ENCODE assay signal across 8 mouse cellular contexts in genomic region chr10:40141864-40142523, GRCm38 (mm10). TPM values are rescaled to one million over a fixed set of nuclear protein-coding genes. Genes with fewer than 3 reads are reported as not detected.
DNase-seq lines count a peak whose midpoint lies in the region; ATAC-seq and TF ChIP-seq lines count a peak whose summit lies in the region.

Gene Slc16a10 (minus strand): TSS chr10:40142258.

- intact Hi-C loops in heart, postnatal 36 days (cut with DNase I), result loop anchor here (5.0 kb wide), 2 partner anchors 70 to 75 kb away; no protein-coding TSS in a partner anchor

- peak; percentile 99 for DNase-seq in MEL (ENCODE audit: low read depth, low spot score)
- peak; percentile 97 for DNase-seq in cerebellum, adult 2 months
- DNase-seq in forebrain, postnatal 0 days, result peak; percentile 89
- DNase-seq in heart, postnatal 36 days, result peak; percentile 91
- peak; percentile 90 to 94 for DNase-seq in layer of hippocampus, adult 18-20 months (ENCODE audit: low spot score in 2 of 2)
- peak; percentile 94 to 95 for DNase-seq in lung, adult 18-20 months

- peaks cover 26% of the 10 kb centered on the region for H3K79me2 ChIP-seq in MEL (ENCODE audit: control insufficient read depth, insufficient read depth, low read length, poor library complexity)

- H3K36me3 ChIP-seq in MEL (ENCODE audit: control insufficient read depth in 1 of 2, insufficient read depth in 2 of 2, low read length in 2 of 2), result peaks cover 0 to 41% of the 10 kb centered on the region in 2 experiments; a peak in 2 of 4 replicates
- H3K36me3 ChIP-seq in forebrain, postnatal 0 days (ENCODE audit: insufficient read depth), result no peaks in the 10 kb centered on the region
- no peaks in the 10 kb centered on the region for H3K36me3 ChIP-seq in neural tube, embryonic 14.5 days (ENCODE audit: control insufficient read depth, insufficient read depth, low read length)
- H3K36me3 ChIP-seq in testis, adult 2 months (ENCODE audit: control insufficient read depth, insufficient read depth, low read length), result no peaks in the 10 kb centered on the region

- peak; percentile 51 to 88 for TF ChIP-seq POLR2A in MEL (IDR thresholded peaks at IDR 0.05; ENCODE audit: control insufficient read depth in 1 of 2, insufficient read depth in 1 of 2, low read depth in 1 of 2, low read length in 2 of 2, poor library complexity in 1 of 2)
- peak; percentile 75 for TF ChIP-seq POLR2A in cerebellum, adult 2 months (IDR thresholded peaks at IDR 0.05; ENCODE audit: borderline replicate concordance, insufficient read depth, low read length)
- peak; percentile 77 for TF ChIP-seq POLR2A in testis, adult 2 months (IDR thresholded peaks at IDR 0.05; ENCODE audit: control insufficient read depth, low read depth, low read length)

- peak within 1 kb of the TSS; percentile 62 to 87 for H3K4me3 ChIP-seq in MEL (ENCODE audit: control insufficient read depth in 1 of 2, insufficient read depth in 1 of 2, low read depth in 2 of 2, low read length in 2 of 2)
- peak within 1 kb of the TSS; percentile 82 for H3K4me3 ChIP-seq in cerebellum, adult 2 months (replicated peaks; ENCODE audit: insufficient read depth, low read depth, low read length)
- H3K4me3 ChIP-seq in forebrain, postnatal 0 days (ENCODE audit: low read depth, low read length), result peak within 1 kb of the TSS; percentile 62
- peak within 1 kb of the TSS; percentile 70 for H3K4me3 ChIP-seq in neural tube, embryonic 14.5 days (ENCODE audit: low read depth, low read length)
- peak within 1 kb of the TSS; percentile 87 for H3K4me3 ChIP-seq in testis, adult 2 months (ENCODE audit: control insufficient read depth, low read depth, low read length)

- H3K9ac ChIP-seq in MEL (ENCODE audit: control insufficient read depth, low read depth, low read length, poor library complexity, severe bottlenecking), result peak within 1 kb of the TSS; percentile 78
- H3K9ac ChIP-seq in forebrain, postnatal 0 days, result peak within 1 kb of the TSS; percentile 64
- peak within 1 kb of the TSS; percentile 65 for H3K9ac ChIP-seq in neural tube, embryonic 14.5 days (replicated peaks; ENCODE audit: low read depth, low read length)

- TF ChIP-seq CTCF in MEL (IDR thresholded peaks at IDR 0.05 in 2 of 3, conservative IDR thresholded peaks at IDR 0.05 in 1 of 3; ENCODE audit: control insufficient read depth in 1 of 3, insufficient read depth in 1 of 3, low read depth in 2 of 3, low read length in 3 of 3, poor library complexity in 1 of 3, severe bottlenecking in 1 of 3), result no peak
- no peak for TF ChIP-seq CTCF in cerebellum, adult 2 months (IDR thresholded peaks at IDR 0.05; ENCODE audit: borderline replicate concordance, insufficient read depth, low read depth, low read length)
- peak; percentile 24 for TF ChIP-seq CTCF in forebrain, postnatal 0 days (IDR thresholded peaks at IDR 0.05; ENCODE audit: low read depth)
- no peak for TF ChIP-seq CTCF in testis, adult 2 months (IDR thresholded peaks at IDR 0.05; ENCODE audit: control insufficient read depth, insufficient read depth, insufficient replicate concordance, low read depth, low read length)

- H3K9me3 ChIP-seq in MEL (replicated peaks; ENCODE audit: insufficient read depth, low read length), result no peaks in the 10 kb centered on the region
- no peaks in the 10 kb centered on the region for H3K9me3 ChIP-seq in forebrain, postnatal 0 days (ENCODE audit: low read length)
- H3K9me3 ChIP-seq in neural tube, embryonic 14.5 days (ENCODE audit: control insufficient read depth, low read length), result no peaks in the 10 kb centered on the region

- peaks cover 17 to 26% of the 10 kb centered on the region in 2 experiments for H3K4me1 ChIP-seq in MEL (ENCODE audit: control insufficient read depth in 1 of 2, insufficient read depth in 2 of 2, low read length in 2 of 2)
- H3K4me1 ChIP-seq in cerebellum, adult 2 months (ENCODE audit: control insufficient read depth, insufficient read depth, low read length), result no peaks in the 10 kb centered on the region
- no peaks in the 10 kb centered on the region for H3K4me1 ChIP-seq in forebrain, postnatal 0 days (ENCODE audit: insufficient read depth)
- no peaks in the 10 kb centered on the region for H3K4me1 ChIP-seq in neural tube, embryonic 14.5 days (ENCODE audit: control insufficient read depth, insufficient read depth, low read length)
- H3K4me1 ChIP-seq in testis, adult 2 months (ENCODE audit: control insufficient read depth, insufficient read depth, low read length), result peaks cover 11% of the 10 kb centered on the region

- 1% methylated on average over 58 of the region's 76 CpGs for whole genome bisulfite sequencing in cerebellum, adult 2 months
- WGBS in forebrain, postnatal 0 days, result under 1% methylated on average over 62 of the region's 76 CpGs
- under 1% methylated on average over 63 of the region's 76 CpGs for WGBS in neural tube, embryonic 14.5 days

- H3K27me3 ChIP-seq in MEL (ENCODE audit: control insufficient read depth in 1 of 2, insufficient read depth in 2 of 2, low read length in 2 of 2), result no peaks in the 10 kb centered on the region
- H3K27me3 ChIP-seq in cerebellum, adult 2 months (ENCODE audit: control insufficient read depth, insufficient read depth, low read length), result no peaks in the 10 kb centered on the region
- no peaks in the 10 kb centered on the region for H3K27me3 ChIP-seq in forebrain, postnatal 0 days (ENCODE audit: insufficient read depth, low read length)
- H3K27me3 ChIP-seq in neural tube, embryonic 14.5 days (ENCODE audit: control insufficient read depth, insufficient read depth, low read length), result no peaks in the 10 kb centered on the region
- H3K27me3 ChIP-seq in testis, adult 2 months (ENCODE audit: control insufficient read depth, insufficient read depth, low read length), result no peaks in the 10 kb centered on the region

- peak within 1 kb of the TSS; percentile 25 for H3K27ac ChIP-seq in MEL (ENCODE audit: control insufficient read depth, low read depth, low read length)
- peak within 1 kb of the TSS; percentile 18; the same call in 1 of the 2 replicates for H3K27ac ChIP-seq in cerebellum, adult 2 months (ENCODE audit: insufficient read depth, low read length)
- H3K27ac ChIP-seq in forebrain, postnatal 0 days (ENCODE audit: low read depth, low read length), result no peak within 1 kb of the TSS
- H3K27ac ChIP-seq in neural tube, embryonic 14.5 days (ENCODE audit: low read depth, low read length), result no peak within 1 kb of the TSS
- peak within 1 kb of the TSS; percentile 23 for H3K27ac ChIP-seq in testis, adult 2 months (ENCODE audit: control insufficient read depth, insufficient read depth, low read depth, low read length)

- ATAC-seq in forebrain, postnatal 0 days, result peak; percentile 99
- ATAC-seq in neural tube, embryonic 14.5 days (ENCODE audit: low read depth), result peak; percentile 99

- TF ChIP-seq RAD21 in MEL (IDR thresholded peaks at IDR 0.05; ENCODE audit: low read depth, low read length), result no peak

- TF ChIP-seq EP300 in MEL (IDR thresholded peaks at IDR 0.05; ENCODE audit: low read depth in 1 of 2, low read length in 2 of 2), result no peak

- H3K4me2 ChIP-seq in forebrain, postnatal 0 days (ENCODE audit: low read depth), result peak within 1 kb of the TSS; percentile 78
- H3K4me2 ChIP-seq in neural tube, embryonic 14.5 days (ENCODE audit: low read depth, low read length), result peak within 1 kb of the TSS; percentile 85

TF ChIP-seq in MEL, 35 proteins besides CTCF, POLR2A, EP300 and RAD21 (continues in another document):
- TF ChIP-seq TCF12 (IDR thresholded peaks at IDR 0.05; ENCODE audit: low read depth, low read length), result peak; percentile 37; the same call in 1 of the 2 replicates
- peak; percentile 94 for TF ChIP-seq TBP (IDR thresholded peaks at IDR 0.05; ENCODE audit: low read depth, low read length)
- TF ChIP-seq ZC3H11A (IDR thresholded peaks at IDR 0.05; ENCODE audit: low read depth, low read length), result no peak
- 0 out of 2 replicates have a peak, but pooled peaks have one; percentile 11 for TF ChIP-seq ETS1 (IDR thresholded peaks at IDR 0.05; ENCODE audit: low read depth, low read length)
- no peak for TF ChIP-seq CHD1 (IDR thresholded peaks at IDR 0.05; ENCODE audit: low read depth, low read length)
- peak; percentile 27; the same call in 1 of the 2 replicates for TF ChIP-seq MXI1 (IDR thresholded peaks at IDR 0.05; ENCODE audit: low read depth, low read length)
- peak; percentile 92 for TF ChIP-seq ZMIZ1 (IDR thresholded peaks at IDR 0.05; ENCODE audit: low read depth, low read length)
- peak; percentile 31; the same call in 1 of the 2 replicates for TF ChIP-seq HCFC1 (IDR thresholded peaks at IDR 0.05; ENCODE audit: low read depth, low read length)
- no peak for TF ChIP-seq ZNF384 (IDR thresholded peaks at IDR 0.05; ENCODE audit: low read depth, low read length)
- peak; percentile 82 for TF ChIP-seq NELFE (IDR thresholded peaks at IDR 0.05; ENCODE audit: low read depth, low read length)
- no peak for TF ChIP-seq MAFK (IDR thresholded peaks at IDR 0.05; ENCODE audit: borderline replicate concordance, low read depth, low read length)
- no peak for TF ChIP-seq GATA1 (IDR thresholded peaks at IDR 0.05; ENCODE audit: low read depth, low read length)
- TF ChIP-seq SIN3A (IDR thresholded peaks at IDR 0.05; ENCODE audit: low read length), result no peak; the same call in 1 of the 2 replicates
- TF ChIP-seq MYB (IDR thresholded peaks at IDR 0.05; ENCODE audit: low read depth, low read length), result no peak
- TF ChIP-seq MYC (IDR thresholded peaks at IDR 0.05; ENCODE audit: low read depth, low read length), result no peak
- TF ChIP-seq ZKSCAN1 (IDR thresholded peaks at IDR 0.05; ENCODE audit: low read depth, low read length), result no peak
- TF ChIP-seq TAL1 (IDR thresholded peaks at IDR 0.05; ENCODE audit: low read length), result no peak
- no peak for TF ChIP-seq KAT2A (conservative IDR thresholded peaks at IDR 0.05; ENCODE audit: low read depth, low read length)
- TF ChIP-seq CHD2 (IDR thresholded peaks at IDR 0.05; ENCODE audit: low read length), result no peak
- TF ChIP-seq USF2 (IDR thresholded peaks at IDR 0.05; ENCODE audit: borderline replicate concordance in 1 of 2, insufficient read depth in 1 of 2, low read depth in 1 of 2, low read length in 2 of 2), result no peak
- no peak for TF ChIP-seq MEF2A (IDR thresholded peaks at IDR 0.05; ENCODE audit: extremely low read depth, insufficient replicate concordance, low read depth, low read length, poor library complexity, severe bottlenecking)

RNA-seq across cellular contexts. Expression of gene Slc16a10, which starts in this region (rescaled TPM):
- total RNA-seq in MEL (2012; rRNA removed), result 13.2 TPM in 2 replicates
- polyA plus RNA-seq in MEL (2012; ENCODE audit: insufficient read depth in 1 of 2, insufficient read length in 2 of 2, low read depth in 1 of 2, low replicate concordance in 2 of 2, missing spikeins in 1 of 2), result 10 to 100 TPM in 1 of 2 experiments, not detected in 1; 17.9 TPM
- 3.6 and 5.0 TPM in 2 replicates for polyA plus RNA-seq in cerebellum, adult 2 months (2012; rRNA removed)
- 1.7 and 2.5 TPM in 2 replicates for total RNA-seq in forebrain, postnatal 0 days (2014; rRNA removed)
- polyA plus RNA-seq in forebrain, postnatal 0 days (2015; fragmentation: Nextera tagmentation; extraction: Ambion mirVana), result 1.3 and 1.5 TPM in 2 replicates
- 10 to 100 TPM; 17.8 to 23.8 TPM for total RNA-seq in heart, postnatal 36 days (2021)
- 1 to 10 TPM; 3.9 to 4.1 TPM for total RNA-seq in layer of hippocampus, adult 18-20 months (2021)
- polyA plus RNA-seq in neural tube, embryonic 14.5 days (2014; fragmentation: Nextera tagmentation; extraction: Ambion mirVana), result 1.9 and 2.9 TPM in 2 replicates
- polyA plus RNA-seq in testis, adult 2 months (2012; rRNA removed), result 2.5 and 4.3 TPM in 2 replicates

Comparison
In these comparisons a context has a peak if more than half of its experiments do, and no peak if none do; other contexts are left out.
1. H3K27ac ChIP-seq: peak in MEL (single experiment), cerebellum, adult 2 months (single experiment) and testis, adult 2 months (single experiment); none in forebrain, postnatal 0 days (single experiment) and neural tube, embryonic 14.5 days (single experiment).
2. Peak in every context shown above with its lines, with median percentiles within 50 percentile points of each other: DNase-seq, H3K4me3 ChIP-seq, H3K9ac ChIP-seq and POLR2A ChIP-seq.